Mouse (Mus musculus): ENCODE measurements around the gene Cxcl16. TPM values are rescaled to one million over a fixed set of nuclear protein-coding genes. Genes with fewer than 3 reads are reported as not detected.

Gene Cxcl16
- total RNA-seq, 1 experiment from 2014 or later: 2.8 TPM

- no peak for ATAC-seq (replicated peaks; ENCODE audit: insufficient number of reproducible peaks, low FRiP score, low TSS enrichment, poor library complexity, severe bottlenecking)
These were observed 840 bp downstream of the Cxcl16 start, which contains the start of gene Zmynd15 for GRCm38 (mm10) chr11:70458688-70459600. TSS of gene Zmynd15 (plus strand) at chr11:70459433.

GRCm38 (mm10) chr11:70453261-70454044, 6.3 kb downstream of the Cxcl16 start:
- peak; percentile 71 for ATAC-seq (replicated peaks; ENCODE audit: insufficient number of reproducible peaks, low FRiP score, low TSS enrichment, poor library complexity, severe bottlenecking)

- ATAC-seq (replicated peaks; ENCODE audit: insufficient number of reproducible peaks, low FRiP score, low TSS enrichment, poor library complexity, severe bottlenecking): peak; percentile 84
These were observed 7.8 kb downstream of the Cxcl16 start, which contains the start of gene Med11 for GRCm38 (mm10) chr11:70451797-70452498. TSS of gene Med11 (plus strand) at chr11:70451919.

- no peak for ATAC-seq (replicated peaks; ENCODE audit: insufficient number of reproducible peaks, low FRiP score, low TSS enrichment, poor library complexity, severe bottlenecking)
These were observed 8.9 kb downstream of the Cxcl16 start for GRCm38 (mm10) chr11:70450926-70451325.

GRCm38 (mm10) chr11:70447373-70447772, 12.4 kb downstream of the Cxcl16 start:
- peak; percentile 29; the same call in 1 of the 2 replicates for ATAC-seq (replicated peaks; ENCODE audit: insufficient number of reproducible peaks, low FRiP score, low TSS enrichment, poor library complexity, severe bottlenecking)

GRCm38 (mm10) chr11:70446756-70447155, 13.0 kb downstream of the Cxcl16 start:
- peak; percentile 44; the same call in 1 of the 2 replicates for ATAC-seq (replicated peaks; ENCODE audit: insufficient number of reproducible peaks, low FRiP score, low TSS enrichment, poor library complexity, severe bottlenecking)

- ATAC-seq (replicated peaks; ENCODE audit: insufficient number of reproducible peaks, low FRiP score, low TSS enrichment, poor library complexity, severe bottlenecking): no peak
These were observed 15.1 kb downstream of the Cxcl16 start for GRCm38 (mm10) chr11:70444667-70445066.

GRCm38 (mm10) chr11:70443964-70444363, 15.8 kb downstream of the Cxcl16 start:
- ATAC-seq (replicated peaks; ENCODE audit: insufficient number of reproducible peaks, low FRiP score, low TSS enrichment, poor library complexity, severe bottlenecking): no peak

GRCm38 (mm10) chr11:70441882-70442281, 17.9 kb downstream of the Cxcl16 start:
- ATAC-seq (replicated peaks; ENCODE audit: insufficient number of reproducible peaks, low FRiP score, low TSS enrichment, poor library complexity, severe bottlenecking): peak; percentile 44; the same call in 1 of the 2 replicates

GRCm38 (mm10) chr11:70440637-70441036, 19.1 kb downstream of the Cxcl16 start:
- no peak for ATAC-seq (replicated peaks; ENCODE audit: insufficient number of reproducible peaks, low FRiP score, low TSS enrichment, poor library complexity, severe bottlenecking)

- ATAC-seq (replicated peaks; ENCODE audit: insufficient number of reproducible peaks, low FRiP score, low TSS enrichment, poor library complexity, severe bottlenecking): no peak
These were observed 20.9 kb downstream of the Cxcl16 start for GRCm38 (mm10) chr11:70438728-70439374.

- ATAC-seq (replicated peaks; ENCODE audit: insufficient number of reproducible peaks, low FRiP score, low TSS enrichment, poor library complexity, severe bottlenecking): no peak
These were observed 22.4 kb downstream of the Cxcl16 start for GRCm38 (mm10) chr11:70437426-70437825.

GRCm38 (mm10) chr11:70435476-70435875, 24.3 kb downstream of the Cxcl16 start:
- ATAC-seq (replicated peaks; ENCODE audit: insufficient number of reproducible peaks, low FRiP score, low TSS enrichment, poor library complexity, severe bottlenecking): no peak

GRCm38 (mm10) chr11:70433951-70434350, 25.8 kb downstream of the Cxcl16 start:
- no peak for ATAC-seq (replicated peaks; ENCODE audit: insufficient number of reproducible peaks, low FRiP score, low TSS enrichment, poor library complexity, severe bottlenecking)

- no peak for ATAC-seq (replicated peaks; ENCODE audit: insufficient number of reproducible peaks, low FRiP score, low TSS enrichment, poor library complexity, severe bottlenecking)
These were observed 26.2 kb downstream of the Cxcl16 start for GRCm38 (mm10) chr11:70433569-70433943.

GRCm38 (mm10) chr11:70432895-70433568, 26.8 kb downstream of the Cxcl16 start:
- ATAC-seq (replicated peaks; ENCODE audit: insufficient number of reproducible peaks, low FRiP score, low TSS enrichment, poor library complexity, severe bottlenecking): peak; percentile 29

- peak; percentile 83 for ATAC-seq (replicated peaks; ENCODE audit: insufficient number of reproducible peaks, low FRiP score, low TSS enrichment, poor library complexity, severe bottlenecking)
These were observed 27.5 kb downstream of the Cxcl16 start, which contains the start of gene Arrb2 for GRCm38 (mm10) chr11:70432048-70432894. TSS of gene Arrb2 (plus strand) at chr11:70432635.
